Comparison of ENCODE assay signal across 15 mouse cellular contexts in genomic region chr3:84367145-84367740, GRCm38 (mm10).
"Had no signal": no experiment of that assay in that cellular context is flagged by ENCODE, and none has a peak within 500 bp of the region (broad histone marks: within the 10 kb centered on the region; RNA-seq: fewer than 3 reads in every experiment).

No protein-coding gene starts in this region.

- H3K27ac ChIP-seq: lung, embryonic 15.5 days; macrophage; midbrain, embryonic 13.5 days; midbrain, embryonic 15.5 days; neural tube, embryonic 12.5 days had no signal

- H3K36me3 ChIP-seq: lung, embryonic 15.5 days; midbrain, embryonic 13.5 days; midbrain, embryonic 15.5 days; neural tube, embryonic 12.5 days had no signal

- H3K4me1 ChIP-seq: lung, embryonic 15.5 days; midbrain, embryonic 13.5 days; midbrain, embryonic 15.5 days; neural tube, embryonic 12.5 days had no signal

- H3K9ac ChIP-seq: liver, postnatal 0 days; lung, embryonic 15.5 days; midbrain, embryonic 13.5 days; midbrain, embryonic 15.5 days; neural tube, embryonic 12.5 days had no signal

- H3K4me3 ChIP-seq: lung, embryonic 15.5 days; megakaryocyte, embryonic 14.5 days; midbrain, embryonic 13.5 days; midbrain, embryonic 15.5 days; neural tube, embryonic 12.5 days had no signal

- DNase-seq: liver, postnatal 0 days; lung, adult 2 months; right cerebral cortex, postnatal 25 days; right cerebral cortex, postnatal 4 days; spleen, adult 18-20 months; thymus, adult 2 months; thymus, postnatal 25 days; thymus, postnatal 4 days had no signal

- ATAC-seq: liver, postnatal 0 days; lung, postnatal 0 days; midbrain, embryonic 13.5 days; midbrain, embryonic 15.5 days had no signal

- H3K9me3 ChIP-seq: lung, embryonic 15.5 days; megakaryocyte, embryonic 14.5 days; midbrain, embryonic 13.5 days; midbrain, embryonic 15.5 days; neural tube, embryonic 12.5 days had no signal
